Mouse (Mus musculus): ENCODE data around the gene Pdzd8. TPM values are rescaled to one million over a fixed set of nuclear protein-coding genes. Genes with fewer than 3 reads are reported as not detected.

The Pdzd8 gene
- total and polyA plus RNA-seq, 3 experiments = 10.2 to 33.7 (median 32.1) TPM

DNA sequence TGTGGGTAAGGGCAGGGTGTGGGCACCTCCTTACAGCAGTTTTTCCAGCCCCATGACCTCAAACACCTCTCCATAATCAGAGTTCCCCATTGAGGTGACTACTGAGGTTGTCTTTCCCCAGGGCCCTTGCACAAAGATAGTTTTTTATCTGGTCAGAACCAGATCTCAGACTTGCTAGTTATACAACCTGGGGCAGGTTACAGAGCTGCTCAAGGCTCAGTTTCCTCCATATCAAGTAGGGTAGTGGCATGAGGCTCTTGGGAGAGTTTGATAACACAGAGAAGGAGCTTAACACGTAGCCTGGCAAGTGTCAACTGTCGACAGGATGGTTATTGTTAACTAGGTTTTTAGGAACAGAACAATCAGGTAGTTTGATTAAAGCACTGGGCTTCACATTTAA lies 9.3 kb upstream of the Pdzd8 start:
- no peak for DNase-seq

DNA sequence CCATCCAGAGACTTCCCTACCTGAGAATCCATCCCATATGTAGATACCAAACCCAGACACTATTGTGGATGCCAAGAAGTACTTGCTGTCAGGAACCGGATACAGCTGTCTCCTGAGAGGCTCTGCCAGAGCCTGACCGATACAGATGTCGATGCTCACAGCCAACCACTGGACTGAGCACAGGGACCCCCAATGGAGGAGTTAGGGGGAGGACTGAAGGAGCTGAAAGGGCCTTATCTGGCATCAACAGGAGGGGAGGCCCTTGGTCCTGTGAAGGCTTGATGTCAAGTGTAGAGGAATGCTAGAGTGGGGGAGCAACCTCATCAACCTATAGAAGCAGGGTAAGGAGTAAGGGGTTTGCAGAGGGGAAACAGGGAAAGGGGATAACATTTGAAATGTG lies 7.2 kb upstream of the Pdzd8 start:
- no peak for DNase-seq

- no peak for DNase-seq
These were observed 5.7 kb upstream of the Pdzd8 start for GRCm38 (mm10) chr19:59351151-59351889.

DNA sequence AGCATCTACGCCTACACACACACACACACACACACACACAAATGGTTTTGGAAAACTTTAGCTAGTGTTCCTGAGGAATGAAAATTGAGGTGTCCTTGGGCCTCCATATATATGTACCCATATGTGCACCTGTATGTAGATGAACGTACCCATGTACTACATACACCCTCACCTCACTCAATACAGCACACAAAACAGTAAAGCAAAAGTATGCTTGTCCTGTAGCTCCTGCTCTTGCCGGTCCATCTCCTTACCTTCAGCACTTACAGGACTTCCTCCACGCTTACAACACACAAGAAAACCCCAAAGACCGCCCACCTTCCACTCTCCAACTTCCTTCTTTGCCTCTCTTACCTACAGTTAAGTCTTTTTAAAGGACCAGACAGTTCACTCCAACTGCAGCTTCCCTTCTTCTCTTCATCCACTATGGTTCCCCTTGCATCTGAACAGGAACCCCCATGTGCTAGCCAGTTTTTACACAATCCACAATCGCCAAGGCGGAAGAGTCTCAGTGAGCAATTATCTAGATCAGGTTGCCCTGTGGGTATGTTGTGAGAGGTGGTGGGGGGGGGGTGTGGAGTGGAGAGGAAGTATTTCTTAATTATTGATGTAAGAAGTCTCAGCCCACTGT lies 4.8 kb upstream of the Pdzd8 start:
- no peak for DNase-seq

DNA sequence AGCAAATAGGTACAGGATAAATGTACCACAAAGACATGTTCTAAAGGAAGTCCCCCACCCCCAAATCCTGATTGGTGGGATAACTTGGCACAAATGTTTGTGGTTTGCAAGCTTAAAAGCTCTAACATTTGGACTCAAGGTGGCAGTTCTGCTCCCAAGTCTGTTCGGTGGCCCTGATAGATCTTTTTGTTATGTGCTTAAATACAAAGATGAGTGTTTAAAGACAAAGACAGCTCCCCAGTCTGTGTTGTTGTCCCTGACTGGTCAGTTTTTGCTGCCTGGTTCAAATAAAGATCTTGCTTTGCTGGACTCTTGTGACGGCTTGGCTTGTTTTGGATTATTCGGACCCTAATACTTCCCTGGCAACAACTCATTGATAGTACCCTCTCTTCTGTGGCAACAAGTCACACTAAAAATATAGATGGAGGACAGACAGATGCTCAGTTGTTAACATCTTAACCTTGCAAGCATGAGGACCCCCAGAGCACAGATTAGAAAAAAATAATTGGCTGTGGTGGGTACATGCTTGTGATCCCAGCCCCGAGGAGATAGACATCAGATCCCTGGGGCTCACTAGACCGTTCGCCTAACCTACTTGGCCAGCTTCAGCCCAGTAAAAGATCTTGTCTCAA lies 3.9 kb upstream of the Pdzd8 start:
- DNase-seq = no peak

DNA sequence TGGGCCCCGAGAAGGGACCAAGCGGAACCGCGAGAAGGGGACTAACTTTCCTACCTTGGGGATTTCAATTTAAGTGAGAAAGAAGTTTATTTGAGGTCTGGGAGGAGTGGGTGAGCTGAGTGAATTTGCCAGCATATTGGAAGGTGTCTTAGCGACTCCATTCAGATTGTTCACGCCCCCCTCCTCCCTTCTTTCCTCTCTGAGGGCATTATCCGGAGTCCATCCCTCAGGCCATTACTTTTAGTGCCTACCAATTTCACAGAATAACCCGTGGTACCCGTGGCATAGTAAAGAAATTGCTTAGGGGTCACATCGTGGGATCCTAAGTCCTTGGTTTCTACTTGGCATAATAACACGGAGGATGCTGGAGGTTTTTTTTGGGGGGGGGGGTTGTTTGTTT lies 745 bp upstream of the Pdzd8 start:
- DNase-seq = no peak

- DNase-seq = peak; percentile 74
These were observed 411 bp downstream of the Pdzd8 start for GRCm38 (mm10) chr19:59345081-59345657.

DNA sequence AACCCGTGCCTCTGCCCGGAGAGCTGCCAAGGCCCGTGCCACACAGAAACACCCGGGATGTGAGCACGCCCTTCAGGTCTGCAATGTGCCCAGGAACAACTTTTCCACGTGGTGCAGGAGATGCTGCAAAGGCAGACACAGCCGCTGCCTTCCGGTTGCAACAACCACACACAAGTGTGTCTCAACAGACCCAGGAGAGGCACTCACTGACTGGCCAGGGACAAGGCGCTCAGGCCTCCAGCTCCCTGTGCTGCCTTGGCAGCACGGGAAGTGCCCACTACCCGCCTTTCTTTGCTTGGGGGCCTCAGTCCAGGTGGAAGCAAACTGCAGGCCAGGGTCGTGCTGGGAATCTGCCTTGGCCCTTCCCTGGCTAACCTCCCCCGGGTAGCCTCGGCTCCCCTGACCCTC lies 1.3 kb downstream of the Pdzd8 start:
- DNase-seq = peak; percentile 49

- DNase-seq = no peak
These were observed 2.6 kb downstream of the Pdzd8 start for GRCm38 (mm10) chr19:59342964-59343363.

- no peak for DNase-seq
These were observed 5.7 kb downstream of the Pdzd8 start for GRCm38 (mm10) chr19:59339908-59340307.

GRCm38 (mm10) chr19:59337872-59338681 lies 7.5 kb downstream of the Pdzd8 start:
- DNase-seq = no peak

- no peak for DNase-seq
These were observed 8.9 kb downstream of the Pdzd8 start for GRCm38 (mm10) chr19:59336655-59337054.

- no peak for DNase-seq
These were observed 14.8 kb downstream of the Pdzd8 start for GRCm38 (mm10) chr19:59330816-59331225.

- DNase-seq = no peak
These were observed 23.6 kb downstream of the Pdzd8 start, which contains the start of gene Rps12-ps3 for GRCm38 (mm10) chr19:59321990-59322389. Gene Rps12-ps3 (plus strand): TSS chr19:59322290.

- peak; percentile 19 for DNase-seq
These were observed 29.0 kb downstream of the Pdzd8 start for GRCm38 (mm10) chr19:59316571-59316970.

- DNase-seq = no peak
These were observed 30.3 kb downstream of the Pdzd8 start for GRCm38 (mm10) chr19:59315308-59315707.

DNA sequence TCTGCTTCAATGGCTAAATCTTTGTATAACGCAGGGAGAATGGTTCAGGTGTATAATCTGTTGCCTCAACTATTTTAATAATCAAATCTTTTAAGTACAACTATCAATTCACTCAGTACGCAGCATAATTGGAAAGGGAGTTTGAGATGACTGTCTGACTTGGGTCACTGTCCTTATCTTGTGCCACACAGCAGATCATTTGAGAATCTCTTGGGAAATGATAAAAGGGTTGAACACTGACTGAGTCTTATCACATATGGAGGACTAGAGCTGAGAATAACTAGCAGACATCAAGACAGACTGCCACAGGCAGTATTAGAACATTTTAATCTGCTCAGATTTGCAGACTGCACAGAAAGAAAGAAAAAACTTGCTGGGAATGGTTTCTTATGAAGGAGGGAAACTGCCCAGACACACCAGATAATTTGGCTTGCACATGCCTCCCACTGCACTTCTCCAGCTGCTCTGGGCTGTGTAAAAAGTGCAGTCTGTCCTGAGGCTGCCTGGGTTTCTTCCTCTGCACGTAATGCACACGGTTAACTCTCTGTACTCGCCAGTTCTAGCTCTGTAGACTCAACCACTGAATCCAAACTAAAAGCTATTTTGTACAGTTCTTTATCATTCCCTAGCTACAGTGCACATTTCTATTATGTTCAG lies 53.3 kb downstream of the Pdzd8 start:
- no peak for DNase-seq

DNA sequence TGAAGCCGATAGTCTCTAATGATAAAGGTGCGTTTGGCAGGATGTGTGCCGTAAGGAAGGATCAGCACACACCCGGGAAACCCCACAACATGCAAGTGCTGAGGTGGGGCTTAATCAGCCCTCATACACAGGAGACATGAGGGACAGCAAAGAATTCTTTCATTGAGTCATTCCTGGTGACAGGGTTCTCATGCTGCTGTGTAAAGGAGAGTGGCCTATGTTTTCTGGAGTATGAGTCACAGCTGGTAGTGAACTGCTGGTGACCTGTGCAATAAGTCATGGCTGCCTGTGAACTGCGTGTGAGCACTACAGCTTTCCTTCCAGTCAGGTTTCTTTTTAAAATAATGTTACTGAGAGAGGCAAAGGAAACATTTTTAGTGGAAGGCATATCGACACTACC lies 55.8 kb downstream of the Pdzd8 start:
- DNase-seq = peak; percentile 53

- no peak for DNase-seq
These were observed 56.5 kb downstream of the Pdzd8 start for GRCm38 (mm10) chr19:59289042-59289441.

DNA sequence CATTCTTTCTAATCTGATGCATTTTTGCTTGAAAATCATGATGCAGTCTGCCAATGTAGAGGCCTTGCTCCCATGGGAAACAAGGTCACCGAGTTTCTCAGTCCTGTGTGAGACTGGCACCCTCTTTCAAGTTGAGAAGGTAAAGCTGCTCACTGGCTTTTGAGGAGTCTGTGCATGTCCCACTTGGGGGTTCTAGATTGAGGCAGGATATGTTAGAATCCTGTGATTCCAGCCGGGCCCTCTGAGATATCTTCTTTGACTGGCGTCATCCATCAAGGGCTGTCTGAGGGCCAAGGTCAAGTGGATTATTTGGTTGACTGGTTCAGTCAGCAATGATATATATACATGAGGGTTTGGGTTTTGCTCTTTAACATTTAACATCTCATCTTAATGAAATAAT lies 63.6 kb downstream of the Pdzd8 start:
- peak; percentile 21 for DNase-seq

DNA sequence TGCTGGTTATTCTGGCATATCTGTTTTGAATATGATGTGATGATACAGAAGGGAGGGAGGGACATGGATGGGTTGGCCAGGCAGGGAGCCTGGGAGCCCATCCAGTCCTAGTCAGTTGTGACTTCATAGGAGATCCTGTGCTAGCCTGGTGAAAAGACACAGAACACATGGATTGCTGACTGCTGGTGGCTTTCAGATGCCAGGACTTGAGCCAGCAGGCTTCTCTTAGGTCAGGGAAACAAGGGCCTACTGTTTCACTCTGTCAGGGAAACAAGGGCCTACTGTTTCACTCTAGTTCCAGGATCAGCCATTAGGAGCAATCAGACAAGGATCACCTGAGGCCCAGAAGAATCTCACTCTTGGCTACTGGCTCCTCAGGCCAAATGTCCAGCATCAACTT lies 64.7 kb downstream of the Pdzd8 start:
- DNase-seq = no peak

Data from adrenal gland, adult 2 months (tissue).